Mouse (Mus musculus): ENCODE data around the gene Cmtm3.

Gene Cmtm3

DNA sequence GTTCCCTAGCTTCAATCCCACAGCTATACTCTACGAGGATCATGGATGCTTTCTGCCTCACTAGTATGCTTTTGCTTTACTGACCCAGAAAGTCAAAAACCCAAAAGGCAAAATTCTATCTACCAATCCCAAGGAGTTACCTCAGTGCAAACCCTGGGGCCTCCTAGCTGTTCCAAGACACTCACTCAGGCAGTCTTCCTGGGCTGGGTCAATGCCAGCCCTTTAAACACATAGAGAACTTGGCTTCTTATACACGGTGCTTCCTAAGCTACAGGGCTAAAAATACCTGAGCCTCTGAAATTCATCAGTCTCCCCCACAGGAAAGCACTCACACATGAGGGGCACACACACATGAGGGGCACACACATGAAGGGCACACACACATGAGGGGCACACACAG, 44.1 kb downstream of the Cmtm3 start:
- 38% methylated on average over 2 of the region's 2 CpGs for WGBS

DNA sequence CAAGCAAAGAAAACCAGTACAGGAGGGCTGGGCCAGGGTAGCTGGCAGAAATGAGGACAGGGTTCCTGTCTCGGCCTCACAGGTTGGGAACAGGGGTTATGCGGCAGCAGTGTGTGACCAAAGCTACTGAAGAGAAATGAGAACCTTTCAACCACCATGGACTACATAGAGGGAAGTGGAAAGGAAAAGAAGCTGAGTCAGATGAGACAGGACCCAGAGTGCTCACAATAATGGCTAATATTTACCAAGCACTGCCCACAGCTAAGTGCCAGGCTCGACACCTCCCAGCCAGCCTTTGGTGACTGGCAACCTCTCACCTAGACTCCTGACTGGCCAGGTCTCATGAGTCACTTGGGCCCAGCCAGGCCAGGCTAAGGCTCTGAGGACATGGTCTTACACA, 44.8 kb downstream of the Cmtm3 start:
- 79% methylated on average over 3 of the region's 3 CpGs for WGBS

DNA sequence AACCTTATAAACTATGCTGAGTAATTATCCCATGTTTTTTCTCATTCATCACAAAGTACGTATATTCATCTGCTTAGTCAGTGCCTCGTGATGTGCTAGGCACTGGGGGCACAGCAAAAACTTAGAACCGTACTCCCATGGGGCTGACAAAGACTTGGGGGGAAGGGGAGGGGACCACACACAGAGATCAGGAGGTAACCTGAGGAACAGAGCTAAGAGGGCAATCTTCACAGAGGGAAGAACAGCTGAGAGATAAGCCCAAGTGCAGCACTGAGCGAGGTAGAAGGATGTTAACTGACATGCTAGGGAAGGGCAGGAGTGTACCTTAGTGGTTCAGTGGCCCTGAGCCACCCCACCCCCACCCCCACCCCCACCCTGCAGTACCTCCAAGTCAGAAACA, 47.5 kb downstream of the Cmtm3 start:
- WGBS: 45% methylated on average over 4 of the region's 4 CpGs

DNA sequence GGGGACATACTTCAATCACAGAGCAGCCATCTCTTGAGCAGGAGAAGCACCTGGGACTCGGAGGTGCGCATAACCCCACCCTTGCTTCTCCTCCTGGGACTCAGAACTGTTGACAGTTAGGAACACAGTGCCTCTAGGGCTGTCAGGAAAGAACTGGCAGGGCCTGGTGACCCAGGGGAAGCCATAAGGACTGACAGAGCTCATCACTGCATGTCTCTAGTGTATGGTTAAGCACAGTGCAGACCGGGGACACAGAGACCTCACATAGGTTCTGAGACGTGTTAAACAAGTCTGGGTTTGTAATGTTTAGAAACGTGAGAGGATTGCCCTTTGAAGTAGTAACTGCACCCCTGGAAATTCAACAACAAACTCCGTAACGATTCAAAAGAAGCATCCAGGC, 48.3 kb downstream of the Cmtm3 start:
- 61% methylated on average over 7 of the region's 7 CpGs for whole genome bisulfite sequencing

DNA sequence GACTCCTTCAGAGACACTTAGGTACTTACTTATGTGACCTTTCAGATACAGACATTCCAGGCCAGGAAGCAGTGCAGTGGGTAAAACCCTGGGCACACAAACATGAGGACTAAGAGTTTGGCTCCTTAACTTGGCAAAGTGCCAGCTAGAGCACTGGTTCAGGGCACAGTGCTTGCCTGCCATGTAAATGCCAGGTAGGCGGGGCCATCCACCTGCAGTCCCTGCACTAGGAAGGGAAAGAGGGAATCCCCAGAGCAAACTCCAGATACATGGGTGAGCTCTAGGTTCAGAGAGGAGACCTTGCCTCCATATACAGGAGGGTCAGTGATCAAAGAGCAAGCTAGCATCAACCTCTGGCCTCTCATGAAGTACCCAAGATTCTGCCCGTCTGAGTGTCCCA, 48.8 kb downstream of the Cmtm3 start:
- WGBS: 92% methylated on average over 2 of the region's 2 CpGs

DNA sequence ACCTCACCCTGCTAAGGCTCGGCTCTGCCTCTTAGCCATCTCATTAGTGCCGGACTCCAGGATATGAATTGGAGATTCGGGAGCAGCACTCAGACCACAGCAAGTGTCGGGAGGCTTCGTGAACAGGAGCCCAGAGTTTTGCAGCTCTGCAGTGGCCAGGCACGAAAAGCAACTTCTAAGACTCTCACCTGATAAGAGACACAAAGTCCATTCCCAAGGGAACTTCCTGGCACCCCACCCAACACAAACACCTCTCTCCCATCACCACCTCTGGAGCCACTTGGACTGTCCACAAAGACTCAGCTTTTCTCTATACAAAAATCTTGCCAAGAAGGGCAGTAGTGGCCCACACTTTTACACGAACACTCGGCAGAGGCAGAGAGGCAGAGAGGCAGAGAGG, 51.0 kb downstream of the Cmtm3 start:
- WGBS: 67% methylated on average over 8 of the region's 8 CpGs

DNA sequence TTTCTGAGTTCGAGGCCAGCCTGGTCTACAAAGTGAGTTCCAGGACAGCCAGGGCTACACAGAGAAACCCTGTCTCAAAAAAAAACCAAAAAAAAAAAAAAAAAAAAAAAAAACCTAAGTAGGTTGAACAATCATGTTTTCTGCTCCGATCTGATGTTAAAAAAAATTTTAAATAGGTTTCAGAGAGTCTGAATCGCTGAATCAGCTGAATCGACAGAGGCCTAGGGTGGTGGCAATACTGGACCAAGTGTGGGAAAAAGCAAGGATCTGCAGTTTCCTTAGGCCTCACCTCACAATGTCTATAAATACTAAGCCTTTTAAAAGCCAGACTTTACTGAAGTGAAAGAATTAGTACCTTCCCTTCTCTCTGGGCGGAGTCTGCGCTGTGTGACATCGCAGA, 53.9 kb downstream of the Cmtm3 start:
- 89% methylated on average over 7 of the region's 7 CpGs for WGBS

DNA sequence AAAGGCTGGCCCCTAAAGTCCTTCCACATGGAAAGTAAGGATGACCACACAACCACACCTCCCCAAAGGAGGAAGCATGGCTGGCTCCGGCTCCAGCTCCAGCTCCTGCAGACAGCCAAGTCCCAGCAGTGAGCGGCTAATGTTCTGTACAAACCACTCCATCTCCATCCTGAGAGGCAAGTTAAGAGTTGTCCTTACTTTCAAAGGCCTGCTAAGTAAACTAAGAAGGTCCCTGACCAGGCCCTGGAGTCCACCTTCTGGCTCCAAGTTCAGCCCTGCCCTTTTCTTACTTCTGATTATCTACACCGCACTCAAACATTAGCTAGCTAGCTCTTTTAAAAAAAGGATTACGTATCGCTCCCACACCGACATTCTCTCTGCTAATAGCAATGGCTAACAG, 54.6 kb downstream of the Cmtm3 start:
- 59% methylated on average over 6 of the region's 6 CpGs for WGBS

DNA sequence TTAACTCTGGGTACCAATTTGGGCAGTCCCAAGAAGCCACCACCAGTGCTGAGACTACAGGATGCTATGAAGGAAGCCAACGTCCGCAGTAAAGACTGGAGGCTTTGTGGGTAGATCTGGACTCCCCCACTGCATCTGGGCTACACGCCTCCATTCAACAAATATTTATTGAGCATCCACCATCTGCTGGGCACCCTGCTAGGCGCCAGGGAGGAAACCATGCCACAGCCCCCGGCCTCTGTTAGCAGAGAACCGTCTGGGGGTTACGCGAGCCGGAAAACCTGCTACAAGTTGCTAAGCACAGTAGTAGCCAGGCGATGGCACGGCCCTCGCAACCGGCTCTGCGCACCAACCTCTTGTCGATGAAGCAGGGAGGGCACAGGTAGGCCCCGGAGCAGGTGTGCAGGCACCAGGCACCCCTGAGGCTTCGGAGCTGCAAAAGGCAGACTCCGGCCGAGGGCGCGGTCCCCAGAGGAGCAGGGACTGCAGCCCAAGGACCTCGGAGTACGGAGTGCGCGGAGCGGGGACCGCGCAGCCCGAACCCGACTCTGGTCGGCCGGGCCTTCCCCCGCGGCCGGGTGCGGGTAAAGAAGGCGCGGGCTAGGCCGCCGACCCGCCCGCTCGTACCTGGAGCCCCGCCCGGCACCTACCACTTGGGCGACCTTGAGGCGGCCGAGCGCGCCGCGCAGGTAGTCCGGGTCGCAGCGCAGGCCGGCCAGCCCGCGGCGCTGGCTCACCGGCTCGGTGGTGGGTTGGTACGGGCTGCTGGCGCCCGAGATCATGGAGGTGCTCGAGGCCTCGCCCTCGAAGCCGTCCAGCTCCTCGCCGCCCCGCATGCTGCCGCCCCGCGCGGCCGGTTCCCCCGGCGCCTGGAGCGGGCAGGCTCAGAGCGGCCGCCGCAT, 55.8 kb downstream of the Cmtm3 start:
- 1% methylated on average over 82 of the region's 82 CpGs for WGBS

DNA sequence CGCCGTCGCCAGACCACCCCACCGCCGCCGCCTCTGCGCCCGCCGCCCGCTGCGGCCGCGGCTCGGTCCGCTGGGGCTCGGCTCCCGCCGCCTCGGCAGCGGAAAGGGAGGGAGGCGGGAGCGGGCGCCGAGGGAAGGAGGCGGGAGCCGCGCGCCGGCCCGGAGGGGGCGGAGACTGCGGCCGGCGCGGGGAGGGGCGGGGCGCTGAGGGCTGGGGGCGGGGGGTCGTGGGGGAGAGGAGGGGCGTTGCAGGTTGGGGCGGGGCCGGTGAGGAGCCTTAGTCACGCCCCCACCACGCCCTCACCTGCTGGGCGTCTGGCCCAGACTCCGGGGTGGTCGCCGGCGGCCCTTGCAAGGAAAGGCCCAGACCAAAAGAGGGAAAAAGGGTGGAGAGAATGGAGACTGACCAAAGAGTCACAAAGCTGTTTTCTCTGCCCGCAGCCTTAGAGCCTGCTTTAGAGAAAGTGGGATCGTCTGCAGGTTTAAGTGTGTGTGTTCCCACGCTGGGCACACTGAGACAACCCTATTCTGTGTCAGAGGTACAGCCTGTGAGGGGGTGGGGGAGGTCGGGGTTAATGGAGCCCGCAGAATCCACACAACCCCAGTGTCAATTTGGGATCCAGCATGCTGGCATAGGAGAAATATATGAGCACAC, 56.6 kb downstream of the Cmtm3 start, which contains the start of gene Cmtm4:
Cmtm4 (minus strand) TSS at position 105 of the 655 bp plus-strand sequence.
- WGBS: 3% methylated on average over 45 of the region's 54 CpGs
